Mouse (Mus musculus): ENCODE measurements around the gene Pirt. TPM values are rescaled to one million over a fixed set of nuclear protein-coding genes. Genes with fewer than 3 reads are reported as not detected.

Gene Pirt
- total RNA-seq, 2 experiments from 2014 or later, result 0.07 to 0.12 TPM

GRCm38 (mm10) chr11:66946521-66946920 is 34.7 kb downstream of the Pirt start:
- DNase-seq, result no peak

GRCm38 (mm10) chr11:66946922-66947321 is 35.1 kb downstream of the Pirt start:
- no peak for DNase-seq

GRCm38 (mm10) chr11:66956303-66956702 is 44.5 kb downstream of the Pirt start, which contains the start of gene Tmem238l:
Tmem238l (plus strand) TSS chr11:66956638.
- DNase-seq, result no peak

- no peak for DNase-seq
Measured at GRCm38 (mm10) chr11:66960797-66961196, 49.0 kb downstream of the Pirt start.

GRCm38 (mm10) chr11:66961447-66962176 is 49.8 kb downstream of the Pirt start:
- DNase-seq, result no peak

- no peak for DNase-seq
Measured at GRCm38 (mm10) chr11:66963462-66963861, 51.7 kb downstream of the Pirt start.

GRCm38 (mm10) chr11:66966500-66967116 is 54.8 kb downstream of the Pirt start:
- DNase-seq, result no peak

- no peak for DNase-seq
Measured at GRCm38 (mm10) chr11:66968575-66968974, 56.8 kb downstream of the Pirt start.

GRCm38 (mm10) chr11:66973507-66973906 is 61.7 kb downstream of the Pirt start:
- DNase-seq, result no peak

GRCm38 (mm10) chr11:66975606-66976330 is 64.0 kb downstream of the Pirt start:
- DNase-seq, result no peak

Other genes with a start within 250 kb of the Pirt start
- not detected for gene Tmem238l, start 44.7 kb downstream of the Pirt start, total RNA-seq (2021)
- 1 to 10 TPM; 1.3 to 1.6 TPM for gene Tmem220, start 113.2 kb downstream of the Pirt start, total RNA-seq (2021)
- 10 to 100 TPM in 1 of 2 experiments, 1 to 10 TPM in 1; 8.0 to 11.9 TPM for gene Adprm, start 140.6 kb downstream of the Pirt start, total RNA-seq (2021)
- 10 to 100 TPM in 1 of 2 experiments, 1 to 10 TPM in 1; 9.8 to 11.4 TPM for gene Sco1, start 140.7 kb downstream of the Pirt start, total RNA-seq (2021)
- gene Myh3, start 166.3 kb downstream of the Pirt start, total RNA-seq (2021), result 100 to 1,000 TPM in 1 of 2 experiments, 10 to 100 TPM in 1; 79.0 to 104 TPM

Data from gastrocnemius, postnatal 10 days (tissue).